Mouse (Mus musculus): ENCODE results near the gene G2e3.

GRCm38 (mm10) chr12:51377888-51378190 is 30.0 kb downstream of the G2e3 start:
- TF ChIP-seq CTCF (IDR thresholded peaks at IDR 0.05; ENCODE audit: low read depth) (no peak), EP300 (IDR thresholded peaks at IDR 0.05; ENCODE audit: low read depth) (no peak)
